Mouse (Mus musculus) limb, embryonic 10.5 days (tissue): Measurements from ENCODE around the gene Lsm14b. TPM values are rescaled to one million over a fixed set of nuclear protein-coding genes. Genes with fewer than 3 reads are reported as not detected.
A peak's percentile ranks its signal among the peaks of the same experiment; 100 is the strongest.

ENCODE experiments used
- DNase-seq: peaks from one replicate; pipeline ENCODE4 v3.0.0-alpha.2; 2017; ENCODE audit warnings: low spot score
- H3K27ac ChIP-seq: fragments of 300-500 bp; sonication (generic); 2 replicates; pipeline ENCODE4 v1.5.1; 2016; ENCODE audit warnings: mild to moderate bottlenecking
- H3K27me3 ChIP-seq: fragments of 300-500 bp; sonication (generic); 2 replicates; pipeline ENCODE4 v1.6.1; 2016; ENCODE audit warnings: low read depth, mild to moderate bottlenecking; ENCODE audit not compliant: poor library complexity, severe bottlenecking
- H3K36me3 ChIP-seq: fragments of 300-500 bp; sonication (generic); 2 replicates; pipeline ENCODE4 v1.6.1; 2016; ENCODE audit warnings: mild to moderate bottlenecking, moderate library complexity
- H3K4me1 ChIP-seq: fragments of 300-500 bp; sonication (generic); 2 replicates; pipeline ENCODE4 v1.6.1; 2016
- H3K4me3 ChIP-seq: fragments of 300-500 bp; sonication (generic); 2 replicates; pipeline ENCODE4 v1.5.1; 2016; ENCODE audit warnings: mild to moderate bottlenecking, moderate library complexity
- H3K9me3 ChIP-seq: fragments of 300-500 bp; sonication (generic); replicated peaks from 2 replicates; pipeline ENCODE4 v1.6.1; 2016; ENCODE audit warnings: mild to moderate bottlenecking
- WGBS: fragments of 180-500 bp; shearing (Covaris S2); methylation state at CpG from one replicate; pipeline ENCODE4 v1.1.7; 2016; 5-methylcytosine and 5-hydroxymethylcytosine counted together
- polyA plus RNA-seq: library from polyadenylated mRNA; unstranded; fragments of >200 nt; fragmentation: Nextera tagmentation; extraction: Ambion mirVana; gene quantifications from 2 replicates; pipeline ENCODE4 v1.2.1, GENCODE M21; 2016

The Lsm14b gene
- polyA plus RNA-seq, result 8.1 and 9.1 TPM in 2 replicates

DNA sequence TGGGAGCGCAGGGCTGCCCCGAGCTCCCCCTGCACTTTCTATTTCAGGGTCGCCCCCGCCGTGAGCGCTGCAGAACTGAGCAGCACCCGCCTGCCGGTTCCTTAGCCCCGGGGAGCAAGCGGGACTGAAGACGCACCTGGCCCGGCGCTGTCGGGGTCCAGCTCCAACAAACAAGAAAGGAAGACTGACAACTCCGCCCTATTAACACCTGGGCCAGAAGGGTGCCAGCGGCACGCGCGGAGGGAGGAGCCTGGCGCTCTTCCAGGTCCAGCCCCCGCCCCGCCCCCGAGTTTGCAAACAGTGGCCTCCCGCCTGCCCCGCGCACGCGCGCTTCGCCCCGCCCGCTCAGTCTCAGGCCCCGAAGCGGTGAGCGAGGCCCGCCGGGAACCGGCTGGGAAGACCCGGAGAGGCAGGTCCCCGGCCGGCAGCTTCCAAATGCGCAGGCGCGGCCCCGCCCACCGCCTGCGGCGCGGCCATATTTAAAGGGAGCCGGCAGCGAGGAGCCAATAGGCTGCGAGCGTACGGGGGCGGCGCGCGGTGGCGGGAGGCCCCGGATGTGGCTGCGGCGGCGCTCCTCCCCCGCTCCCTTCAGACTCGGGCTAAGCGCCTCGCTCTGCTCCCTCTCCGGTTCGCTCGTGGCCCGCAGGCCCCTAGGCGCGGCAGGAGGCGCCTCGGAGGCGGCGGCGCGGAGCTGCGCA, at the start of gene Lsm14b:
Gene Lsm14b (plus strand): TSS at position 587 of the 698 bp plus-strand sequence.
- peak; percentile 100 for DNase-seq
- Histone ChIP-seq H3K4me1 (peaks cover 48% of the 10 kb centered on the region), H3K4me3 (peak within 1 kb of the TSS; percentile 98), H3K27ac (peak within 1 kb of the TSS; percentile 97), H3K36me3 (peaks cover 29% of the 10 kb centered on the region), H3K27me3 (peaks cover 44% of the 10 kb centered on the region), H3K9me3 (no peaks in the 10 kb centered on the region)
- WGBS, result under 1% methylated on average over 64 of the region's 80 CpGs

GRCm38 (mm10) chr2:179975851-179976250, 48.9 kb upstream of the Lsm14b start:
- peak; percentile 32 for DNase-seq
- WGBS, result 37% methylated on average over 82 of the region's 82 CpGs
- Histone ChIP-seq H3K9me3 (no peaks in the 10 kb centered on the region), H3K27ac (peak overlapping the region; percentile 99), H3K4me1 (peaks cover 54% of the 10 kb centered on the region), H3K36me3 (no peaks in the 10 kb centered on the region), H3K4me3 (peak overlapping the region; percentile 81), H3K27me3 (no peaks in the 10 kb centered on the region)

GRCm38 (mm10) chr2:179976295-179976627, 48.5 kb upstream of the Lsm14b start:
- no peaks in the 10 kb centered on the region for H3K36me3 ChIP-seq
- DNase-seq, result no peak
- no peaks in the 10 kb centered on the region for H3K9me3 ChIP-seq
- peak overlapping the region; percentile 81 for H3K4me3 ChIP-seq
- peaks cover 56% of the 10 kb centered on the region for H3K4me1 ChIP-seq
- no peaks in the 10 kb centered on the region for H3K27me3 ChIP-seq
- H3K27ac ChIP-seq, result peak overlapping the region; percentile 99
- 9% methylated on average over 54 of the region's 54 CpGs for WGBS

DNA sequence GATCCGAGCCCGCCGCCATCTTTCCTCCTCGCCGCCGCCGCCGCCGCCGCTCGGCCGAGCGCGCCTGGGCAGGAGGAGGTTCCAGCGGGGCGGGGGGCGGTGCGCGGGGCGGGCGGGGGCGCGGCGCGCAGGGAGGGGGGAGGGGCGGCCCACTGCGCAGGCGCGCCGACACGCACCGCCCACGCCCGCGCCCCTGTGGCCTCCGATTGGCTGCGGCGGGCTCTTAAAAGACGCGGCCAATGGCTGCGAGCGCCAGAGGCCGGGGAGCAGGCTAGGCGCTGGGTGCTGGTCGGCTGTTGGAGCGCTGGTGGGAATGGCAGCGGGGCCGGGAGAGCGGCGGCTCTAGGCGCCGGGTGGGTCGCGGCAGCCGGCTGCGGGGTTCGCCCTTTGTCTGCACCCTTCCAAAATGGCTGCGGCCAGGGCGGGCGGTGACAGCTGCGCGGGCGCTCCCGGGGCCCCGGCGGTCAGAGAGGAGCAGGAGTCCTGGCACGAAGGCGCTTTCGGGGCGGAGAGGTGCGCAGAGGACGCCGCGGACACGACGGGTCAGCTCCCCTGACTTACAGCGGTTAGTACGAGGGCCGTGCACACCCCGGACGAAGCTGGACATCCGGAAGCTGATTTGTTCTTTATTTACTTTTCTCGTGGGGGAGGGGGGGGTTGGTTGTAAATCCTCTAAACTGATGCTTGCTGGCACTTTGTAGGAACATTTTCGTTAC, 48.0 kb upstream of the Lsm14b start, which contains the start of gene Taf4:
Gene Taf4 (minus strand): TSS at position 19 of the 716 bp plus-strand sequence.
- peak; percentile 95 for DNase-seq
- Histone ChIP-seq H3K27me3 (no peaks in the 10 kb centered on the region), H3K4me3 (peak within 1 kb of the TSS; percentile 81), H3K36me3 (no peaks in the 10 kb centered on the region), H3K27ac (peak within 1 kb of the TSS; percentile 99), H3K4me1 (peaks cover 55% of the 10 kb centered on the region), H3K9me3 (no peaks in the 10 kb centered on the region)
- WGBS, result 2% methylated on average over 62 of the region's 84 CpGs

DNA sequence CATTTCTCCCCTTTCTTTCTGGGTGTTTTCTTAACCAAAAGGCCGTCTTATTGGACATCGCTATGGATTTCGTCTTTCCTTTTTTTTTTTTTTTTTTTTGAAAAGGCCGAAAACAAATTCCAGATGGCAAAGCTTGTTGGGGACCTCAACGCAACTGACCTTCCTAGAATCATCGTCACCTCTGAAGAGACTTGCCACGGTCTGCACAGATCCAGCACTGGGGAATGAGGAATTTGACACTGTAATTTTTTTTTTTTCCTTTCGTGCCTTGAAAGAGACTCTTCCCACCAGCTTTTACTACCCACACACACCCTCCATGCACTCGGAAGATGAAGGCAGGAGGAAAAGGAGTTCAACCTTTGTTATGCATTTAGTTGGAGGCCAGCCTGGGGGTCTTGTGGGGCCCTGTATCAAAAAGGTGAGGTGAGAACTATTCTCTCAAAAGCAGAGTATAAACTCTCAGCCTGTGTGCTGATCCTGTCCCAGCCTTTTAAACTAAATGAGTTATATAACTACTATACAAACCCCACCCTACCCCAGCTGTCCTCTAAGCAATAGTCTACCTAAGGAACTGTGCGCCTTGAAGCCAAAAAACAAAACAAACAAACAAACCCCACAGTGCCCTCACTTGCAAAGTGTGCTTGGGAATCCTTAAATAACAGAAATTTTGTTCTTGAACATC, 47.3 kb upstream of the Lsm14b start:
- H3K4me1 ChIP-seq, result peaks cover 48% of the 10 kb centered on the region
- no peaks in the 10 kb centered on the region for H3K36me3 ChIP-seq
- no peak for DNase-seq
- H3K27me3 ChIP-seq, result no peaks in the 10 kb centered on the region
- peak overlapping the region; percentile 99 for H3K27ac ChIP-seq
- peak overlapping the region; percentile 81 for H3K4me3 ChIP-seq
- no peaks in the 10 kb centered on the region for H3K9me3 ChIP-seq
- WGBS, result 8% methylated on average over 10 of the region's 10 CpGs

DNA sequence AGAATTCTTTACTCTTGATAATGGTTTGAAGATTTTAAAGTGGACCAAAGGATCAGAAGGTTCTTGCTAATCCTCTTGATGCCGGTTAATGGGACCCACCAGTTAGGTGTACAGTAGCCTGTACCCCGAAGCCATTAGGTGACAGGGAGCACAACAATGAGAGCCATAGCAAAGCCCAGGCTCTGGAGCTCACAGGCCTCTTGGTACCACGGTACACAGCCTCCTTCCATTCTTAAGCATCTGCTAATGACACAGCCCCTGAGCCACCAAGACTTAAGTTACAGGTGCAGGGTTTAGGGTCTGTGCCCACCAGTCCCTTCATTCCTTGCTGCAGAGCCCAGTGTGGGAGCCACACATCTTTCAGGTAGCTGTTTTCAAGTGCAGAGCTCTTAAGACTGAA, 46.5 kb upstream of the Lsm14b start:
- Histone ChIP-seq H3K9me3 (no peaks in the 10 kb centered on the region), H3K36me3 (no peaks in the 10 kb centered on the region), H3K27me3 (no peaks in the 10 kb centered on the region), H3K27ac (no peak overlapping the region), H3K4me3 (no peak overlapping the region), H3K4me1 (peaks cover 41% of the 10 kb centered on the region)
- no peak for DNase-seq
- WGBS, result 75% methylated on average over 3 of the region's 3 CpGs

GRCm38 (mm10) chr2:179979836-179980235, 45.0 kb upstream of the Lsm14b start:
- H3K4me3 ChIP-seq, result no peak overlapping the region
- no peak overlapping the region for H3K27ac ChIP-seq
- no peaks in the 10 kb centered on the region for H3K36me3 ChIP-seq
- no peaks in the 10 kb centered on the region for H3K9me3 ChIP-seq
- no peaks in the 10 kb centered on the region for H3K27me3 ChIP-seq
- no peak for DNase-seq
- WGBS, result 76% methylated on average over 8 of the region's 8 CpGs
- H3K4me1 ChIP-seq, result peaks cover 28% of the 10 kb centered on the region

- no peak for DNase-seq
- H3K9me3 ChIP-seq, result no peaks in the 10 kb centered on the region
- no peaks in the 10 kb centered on the region for H3K27me3 ChIP-seq
- no peaks in the 10 kb centered on the region for H3K36me3 ChIP-seq
- 38% methylated on average over 4 of the region's 4 CpGs for WGBS
- H3K27ac ChIP-seq, result no peak overlapping the region
- H3K4me1 ChIP-seq, result peaks cover 24% of the 10 kb centered on the region
- H3K4me3 ChIP-seq, result no peak overlapping the region
Observed at GRCm38 (mm10) chr2:179980616-179981015, 44.2 kb upstream of the Lsm14b start.

DNA sequence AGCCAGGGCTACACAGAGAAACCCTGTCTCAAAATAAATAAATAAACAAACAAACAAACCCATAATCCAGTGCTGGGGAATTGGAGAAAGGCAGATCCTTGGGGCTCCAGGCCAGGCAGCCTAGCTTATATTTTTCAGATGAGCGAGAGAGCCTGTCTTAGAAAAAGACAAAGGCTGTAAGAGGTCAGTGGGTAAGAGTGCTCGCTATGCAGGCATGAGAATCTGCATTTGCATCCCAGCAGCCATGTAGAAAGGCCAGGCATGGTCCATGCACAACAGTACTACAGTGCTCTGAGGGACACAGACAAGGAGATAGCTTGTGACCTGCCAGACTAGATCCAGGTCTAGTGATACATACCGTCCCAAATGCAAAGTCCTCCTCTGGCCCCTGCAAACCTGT, 42.1 kb upstream of the Lsm14b start:
- Histone ChIP-seq H3K4me3 (no peak overlapping the region), H3K27ac (no peak overlapping the region), H3K36me3 (no peaks in the 10 kb centered on the region), H3K27me3 (no peaks in the 10 kb centered on the region), H3K9me3 (no peaks in the 10 kb centered on the region), H3K4me1 (peaks cover 20% of the 10 kb centered on the region)
- 90% methylated on average over 3 of the region's 3 CpGs for WGBS
- peak; percentile 21 for DNase-seq

DNA sequence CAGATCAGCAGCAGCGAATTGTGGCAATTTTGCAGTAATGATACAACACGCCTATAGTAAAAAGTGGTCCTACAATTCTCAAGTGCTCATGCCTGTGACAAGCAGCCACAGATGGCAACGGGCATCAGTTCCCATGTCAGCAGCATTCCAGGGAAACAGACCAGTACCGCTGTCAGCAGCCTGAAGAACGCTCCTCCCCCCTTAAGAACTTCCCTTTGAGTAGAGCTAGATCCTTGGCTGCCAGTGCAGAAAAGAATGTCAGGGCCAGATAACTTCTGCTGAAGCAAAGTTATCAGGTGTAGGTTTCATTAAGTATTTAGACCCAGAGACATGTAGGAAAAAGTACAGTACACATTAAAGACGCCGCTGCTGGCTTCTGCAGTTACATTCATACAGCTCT, 40.0 kb upstream of the Lsm14b start:
- Histone ChIP-seq H3K27me3 (no peaks in the 10 kb centered on the region), H3K4me3 (no peak overlapping the region), H3K27ac (no peak overlapping the region), H3K4me1 (peaks cover 12% of the 10 kb centered on the region), H3K36me3 (no peaks in the 10 kb centered on the region), H3K9me3 (no peaks in the 10 kb centered on the region)
- 44% methylated on average over 7 of the region's 7 CpGs for WGBS
- peak; percentile 23 for DNase-seq

DNA sequence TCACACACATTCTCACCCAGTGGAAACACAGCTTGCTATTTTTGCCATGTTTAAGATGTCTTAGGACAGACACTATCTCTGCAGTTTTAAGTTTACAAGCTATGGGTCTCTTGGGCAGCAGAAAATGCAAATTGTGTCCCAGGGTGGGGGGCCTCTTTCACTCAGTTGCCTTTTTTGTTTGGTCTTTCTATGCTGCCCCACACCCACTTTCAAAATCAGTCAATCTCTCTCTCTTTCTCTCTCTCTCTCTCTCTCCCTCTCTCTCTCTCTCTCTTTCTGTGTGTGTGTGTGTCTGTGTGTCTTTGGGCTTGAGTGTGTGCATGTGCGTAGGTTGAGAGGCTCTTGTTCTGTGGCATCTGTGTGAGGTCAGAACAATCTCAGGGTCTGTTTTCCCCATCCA, 39.1 kb upstream of the Lsm14b start:
- H3K4me3 ChIP-seq, result no peak overlapping the region
- no peaks in the 10 kb centered on the region for H3K36me3 ChIP-seq
- no peaks in the 10 kb centered on the region for H3K9me3 ChIP-seq
- peaks cover 8% of the 10 kb centered on the region for H3K4me1 ChIP-seq
- WGBS, result 100% methylated on average over 1 of the region's 1 CpGs
- no peak for DNase-seq
- H3K27ac ChIP-seq, result no peak overlapping the region
- H3K27me3 ChIP-seq, result no peaks in the 10 kb centered on the region

GRCm38 (mm10) chr2:179986437-179987022, 38.3 kb upstream of the Lsm14b start:
- no peak overlapping the region for H3K27ac ChIP-seq
- DNase-seq, result peak; percentile 21
- WGBS, result 84% methylated on average over 10 of the region's 10 CpGs
- no peaks in the 10 kb centered on the region for H3K9me3 ChIP-seq
- peaks cover 5% of the 10 kb centered on the region for H3K4me1 ChIP-seq
- no peaks in the 10 kb centered on the region for H3K36me3 ChIP-seq
- no peak overlapping the region for H3K4me3 ChIP-seq
- H3K27me3 ChIP-seq, result no peaks in the 10 kb centered on the region

DNA sequence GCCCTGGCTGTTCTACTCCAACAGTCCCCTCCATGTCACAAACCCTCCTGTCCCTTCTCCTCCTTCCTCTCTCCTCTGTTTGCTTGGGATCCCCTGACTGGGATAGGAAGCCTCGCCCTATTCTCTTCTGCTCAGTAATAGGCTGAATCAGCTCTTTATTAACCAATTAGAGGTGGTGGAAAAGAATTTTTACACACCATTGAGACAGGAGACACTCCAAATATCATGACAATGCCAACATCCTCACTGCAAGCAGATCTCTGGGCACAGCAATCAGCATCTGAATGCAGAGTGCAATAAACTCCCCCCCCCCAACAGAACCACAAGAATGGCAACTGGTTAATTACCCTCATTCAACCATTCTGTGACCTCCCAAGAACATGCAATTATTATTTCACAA, 35.7 kb upstream of the Lsm14b start:
- Histone ChIP-seq H3K4me1 (peaks cover 5% of the 10 kb centered on the region), H3K4me3 (no peak overlapping the region), H3K27ac (no peak overlapping the region), H3K36me3 (no peaks in the 10 kb centered on the region), H3K9me3 (no peaks in the 10 kb centered on the region), H3K27me3 (no peaks in the 10 kb centered on the region)
- 52% methylated on average over 1 of the region's 1 CpGs for WGBS
- DNase-seq, result no peak
